Mouse (Mus musculus) limb, embryonic 11.5 days (tissue): ENCODE measurements at regions not wholly inside any gene's neighbourhood (a gene's known extent, or its start where the extent isn't known, plus 50 kb on each side); places are given as distances from the start of the nearest gene placed in this dataset.

Source experiments
- ATAC-seq: fragments of 200-750 bp; cut with Nextera tagmentation; 2 replicates; pipeline ENCODE4 v1.8.0; 2017; ENCODE audit warnings: low read depth; ENCODE audit not compliant: insufficient number of reproducible peaks, low FRiP score, low TSS enrichment
- DNase-seq: peaks from one replicate; pipeline ENCODE4 v3.0.0-alpha.2; 2015; ENCODE audit warnings: low spot score
- H3K27ac ChIP-seq: fragments of 300-500 bp; sonication (generic); replicated peaks from 2 replicates; pipeline ENCODE4 v1.5.1; 2014; ENCODE audit warnings: low read depth, mild to moderate bottlenecking, low read length
- H3K27me3 ChIP-seq: fragments of 300-500 bp; sonication (generic); 2 replicates; pipeline ENCODE4 v1.6.1; 2014; ENCODE audit warnings: mild to moderate bottlenecking, low read length, mixed read lengths; ENCODE audit not compliant: control insufficient read depth, insufficient read depth
- H3K36me3 ChIP-seq: fragments of 300-500 bp; sonication (generic); 2 replicates; pipeline ENCODE4 v1.6.1; 2014; ENCODE audit warnings: mild to moderate bottlenecking, low read length, moderate library complexity, mixed read lengths; ENCODE audit not compliant: control insufficient read depth, insufficient read depth
- H3K4me1 ChIP-seq: fragments of 300-500 bp; sonication (generic); 2 replicates; pipeline ENCODE4 v1.6.1; 2014; ENCODE audit warnings: low read length, mixed read lengths; ENCODE audit not compliant: control insufficient read depth, insufficient read depth
- H3K4me2 ChIP-seq: fragments of 300-500 bp; sonication (generic); 2 replicates; pipeline ENCODE4 v1.6.1; 2014; ENCODE audit warnings: low read depth, mild to moderate bottlenecking, moderate library complexity; ENCODE audit not compliant: severe bottlenecking
- H3K4me3 ChIP-seq: fragments of 300-500 bp; sonication (generic); 2 replicates; pipeline ENCODE4 v1.5.1; 2014; ENCODE audit warnings: low read depth, low read length
- H3K9ac ChIP-seq: fragments of 300-500 bp; sonication (generic); 2 replicates; pipeline ENCODE4 v1.6.1; 2014; ENCODE audit warnings: mild to moderate bottlenecking, low read length
- H3K9me3 ChIP-seq: fragments of 300-500 bp; sonication (generic); 2 replicates; pipeline ENCODE4 v1.6.1; 2016; ENCODE audit warnings: low read length; ENCODE audit not compliant: control insufficient read depth
- WGBS: fragments of 180-500 bp; shearing (Covaris S2); extraction: QIAGEN DNeasy Blood & Tissue Kit; methylation state at CpG from one replicate; pipeline ENCODE4 v1.1.7; 2014; 5-methylcytosine and 5-hydroxymethylcytosine counted together

DNA sequence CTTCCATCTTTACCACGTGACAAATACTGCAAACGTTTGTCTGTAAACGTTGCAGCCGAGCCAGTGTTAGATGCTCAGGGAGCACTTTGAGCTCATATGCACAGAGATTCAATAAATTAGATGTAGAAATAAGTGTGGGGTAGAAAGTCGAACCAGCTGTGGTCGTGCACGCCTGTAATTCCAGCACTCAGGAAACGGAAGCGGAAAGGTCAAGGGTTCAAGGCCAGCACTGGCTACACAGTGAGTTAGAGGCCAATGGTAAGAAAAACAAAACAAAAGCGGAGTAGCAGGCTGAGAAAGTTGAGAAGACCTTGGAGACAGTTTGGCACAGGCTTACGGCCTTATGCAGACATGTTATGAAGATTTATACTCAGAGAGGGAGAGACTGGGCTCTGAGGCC, 133.6 kb upstream of the Rxylt1 start:
- H3K9me3 ChIP-seq = no peaks in the 10 kb centered on the region
- H3K4me3 ChIP-seq = no peak overlapping the region
- no peak overlapping the region for H3K9ac ChIP-seq
- DNase-seq (peak; percentile 64), ATAC-seq (0 out of 2 replicates have a peak, but pooled peaks have one; percentile 56)
- no peaks in the 10 kb centered on the region for H3K36me3 ChIP-seq
- H3K4me1 ChIP-seq = 0 out of 2 replicates have a peak, but pooled peaks cover 3% of the 10 kb centered on the region
- H3K4me2 ChIP-seq = no peak overlapping the region
- H3K27me3 ChIP-seq = no peaks in the 10 kb centered on the region
- WGBS = 31% methylated on average over 11 of the region's 11 CpGs
- H3K27ac ChIP-seq = no peak overlapping the region

DNA sequence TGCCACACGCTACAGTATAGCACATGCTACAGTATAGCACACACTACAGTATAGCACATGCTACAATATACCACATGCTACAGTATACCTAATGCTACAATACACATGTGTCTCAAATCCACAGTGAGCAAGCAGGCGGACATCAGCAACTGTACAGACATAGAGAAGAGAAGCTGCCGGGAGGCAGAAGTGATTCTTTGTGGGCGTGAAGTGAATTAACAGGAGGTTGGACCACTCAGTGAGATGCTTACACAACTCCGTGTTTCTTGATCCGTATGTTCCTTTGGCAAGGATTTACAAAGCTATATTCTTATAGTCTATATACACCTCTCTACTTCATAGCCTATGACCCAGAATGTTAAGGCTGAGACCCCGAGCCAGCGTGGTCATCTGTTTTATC, 128.5 kb upstream of the Rxylt1 start:
- ATAC-seq (no peak), DNase-seq (no peak)
- Histone ChIP-seq H3K9me3 (no peaks in the 10 kb centered on the region), H3K27me3 (no peaks in the 10 kb centered on the region), H3K9ac (no peak overlapping the region), H3K27ac (no peak overlapping the region), H3K4me1 (0 out of 2 replicates have a peak, but pooled peaks cover 1% of the 10 kb centered on the region), H3K4me2 (no peak overlapping the region), H3K4me3 (no peak overlapping the region), H3K36me3 (no peaks in the 10 kb centered on the region)
- 94% methylated on average over 8 of the region's 8 CpGs for WGBS

DNA sequence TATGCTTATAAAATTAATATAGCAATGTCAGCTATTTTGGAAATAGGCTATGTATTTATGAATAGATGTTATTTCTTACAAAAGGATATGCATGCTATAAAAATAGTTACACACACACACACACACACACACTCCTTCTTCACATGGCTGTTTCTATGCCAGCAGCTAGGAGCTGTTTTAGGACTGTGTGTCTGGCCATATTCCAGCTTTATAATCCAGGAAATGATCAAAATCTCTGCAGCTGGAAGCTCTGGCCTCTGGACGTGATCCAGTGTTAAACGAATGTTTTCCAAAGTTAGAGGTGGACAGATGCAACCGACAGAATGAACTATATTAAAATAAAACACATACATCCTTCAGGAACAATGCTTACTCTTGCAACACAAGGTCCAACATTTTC, 125.9 kb upstream of the Rxylt1 start:
- Histone ChIP-seq H3K4me3 (no peak overlapping the region), H3K27me3 (no peaks in the 10 kb centered on the region), H3K36me3 (no peaks in the 10 kb centered on the region), H3K9me3 (no peaks in the 10 kb centered on the region), H3K9ac (no peak overlapping the region), H3K4me2 (no peak overlapping the region), H3K4me1 (no peaks in the 10 kb centered on the region), H3K27ac (no peak overlapping the region)
- ATAC-seq (no peak), DNase-seq (no peak)
- WGBS = 80% methylated on average over 3 of the region's 3 CpGs

DNA sequence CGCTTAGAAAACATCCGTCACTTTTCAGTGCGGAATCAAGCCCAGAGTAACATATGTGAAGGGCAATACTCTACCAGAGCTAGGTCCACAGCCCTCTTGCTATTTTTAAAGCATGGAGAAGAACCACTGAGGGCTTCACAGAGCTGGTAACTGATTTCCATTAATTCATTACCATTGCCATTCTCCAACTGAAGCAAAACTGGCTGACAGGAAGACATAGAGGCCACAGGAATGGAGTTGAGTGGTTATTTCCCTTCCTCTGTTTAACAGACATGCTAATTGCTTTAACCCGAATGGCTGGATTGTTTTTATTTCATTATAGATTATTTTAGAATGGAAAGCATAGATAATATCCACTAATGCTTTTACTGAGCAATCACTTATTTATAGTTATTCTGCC, 120.4 kb upstream of the Rxylt1 start:
- Histone ChIP-seq H3K36me3 (no peaks in the 10 kb centered on the region), H3K9ac (no peak overlapping the region), H3K4me1 (no peaks in the 10 kb centered on the region), H3K4me3 (no peak overlapping the region), H3K27me3 (no peaks in the 10 kb centered on the region), H3K4me2 (no peak overlapping the region), H3K9me3 (no peaks in the 10 kb centered on the region), H3K27ac (no peak overlapping the region)
- DNase-seq (no peak), ATAC-seq (no peak)
- whole genome bisulfite sequencing = 74% methylated on average over 4 of the region's 4 CpGs

DNA sequence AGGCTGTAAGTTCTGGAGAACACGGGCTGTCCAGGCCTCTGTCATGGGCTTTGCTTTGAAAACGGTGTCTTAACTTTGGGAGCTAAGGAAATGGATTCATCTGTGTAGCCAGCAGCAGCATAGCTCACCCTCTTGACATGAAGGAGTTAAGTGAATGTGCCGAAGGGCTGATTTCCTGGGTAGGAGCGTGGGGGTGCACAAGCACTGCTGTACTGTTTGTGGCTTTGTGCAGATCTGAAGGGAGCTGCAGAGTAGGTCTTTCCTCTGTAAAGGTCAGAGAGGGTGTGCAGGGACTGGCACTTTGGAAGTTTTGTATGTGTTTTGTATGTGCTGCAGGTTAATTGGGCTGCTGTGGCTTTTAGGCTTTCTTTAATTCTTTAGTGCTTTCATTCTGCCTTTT, 102.6 kb upstream of the Rxylt1 start:
- ATAC-seq (no peak), DNase-seq (no peak)
- WGBS = 54% methylated on average over 4 of the region's 4 CpGs

DNA sequence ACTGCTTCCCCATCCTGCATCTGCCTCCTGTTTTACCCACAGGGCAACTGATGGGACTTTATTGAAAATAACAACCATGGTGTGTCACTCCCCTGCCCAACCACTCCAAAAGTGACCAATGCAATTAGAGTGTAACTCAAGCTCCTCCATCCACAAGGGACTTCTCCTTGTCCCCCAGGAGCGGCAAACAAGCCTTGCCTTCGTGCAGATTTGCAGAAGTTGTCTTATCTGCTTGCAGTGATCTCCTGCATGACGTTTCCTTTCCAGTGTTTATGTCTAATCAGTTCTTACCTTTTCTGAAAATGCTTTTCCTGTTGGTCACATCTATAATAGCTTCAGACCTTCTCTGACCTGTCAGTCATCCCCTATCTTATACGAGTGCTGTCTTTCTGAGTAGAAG, 100.5 kb upstream of the Rxylt1 start:
- 85% methylated on average over 4 of the region's 4 CpGs for WGBS

More for the DNA sequence above, 102.6 kb upstream of the Rxylt1 start:
- Histone ChIP-seq H3K27ac (no peak overlapping the region), H3K4me3 (no peak overlapping the region), H3K4me2 (no peak overlapping the region), H3K9me3 (no peaks in the 10 kb centered on the region), H3K27me3 (no peaks in the 10 kb centered on the region), H3K9ac (no peak overlapping the region), H3K4me1 (no peaks in the 10 kb centered on the region), H3K36me3 (no peaks in the 10 kb centered on the region)

DNA sequence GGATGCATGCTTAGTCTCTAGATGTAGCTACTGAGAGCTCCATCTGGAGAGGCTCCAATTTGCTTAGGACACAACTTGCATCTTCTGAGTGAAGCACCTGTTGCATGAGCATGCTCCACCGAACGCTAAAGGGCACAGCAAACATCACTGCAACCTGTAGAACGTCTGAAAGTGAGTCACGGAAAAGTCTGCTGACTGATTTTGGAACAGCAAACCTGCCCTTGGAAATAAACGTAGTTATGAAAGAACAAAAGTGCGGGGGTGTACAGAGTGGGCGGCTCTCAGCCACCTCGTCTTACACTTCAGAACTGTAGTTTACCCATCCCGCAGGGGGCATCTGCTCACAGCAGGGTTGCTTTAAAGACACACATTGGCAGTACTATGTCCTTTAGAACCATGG, 97.0 kb upstream of the Rxylt1 start:
- no peak overlapping the region for H3K9ac ChIP-seq
- no peaks in the 10 kb centered on the region for H3K27me3 ChIP-seq
- H3K4me3 ChIP-seq = no peak overlapping the region
- H3K9me3 ChIP-seq = no peaks in the 10 kb centered on the region
- no peaks in the 10 kb centered on the region for H3K4me1 ChIP-seq
- H3K27ac ChIP-seq = no peak overlapping the region
- H3K36me3 ChIP-seq = no peaks in the 10 kb centered on the region
- WGBS = 85% methylated on average over 9 of the region's 9 CpGs
- ATAC-seq = no peak
- no peak overlapping the region for H3K4me2 ChIP-seq
- DNase-seq = no peak

More for the DNA sequence above, 100.5 kb upstream of the Rxylt1 start:
- no peaks in the 10 kb centered on the region for H3K4me1 ChIP-seq
- no peaks in the 10 kb centered on the region for H3K9me3 ChIP-seq
- no peak for ATAC-seq
- no peak for DNase-seq
- H3K27ac ChIP-seq = no peak overlapping the region
- H3K27me3 ChIP-seq = no peaks in the 10 kb centered on the region
- no peak overlapping the region for H3K4me2 ChIP-seq
- H3K36me3 ChIP-seq = no peaks in the 10 kb centered on the region
- H3K4me3 ChIP-seq = no peak overlapping the region
- no peak overlapping the region for H3K9ac ChIP-seq

DNA sequence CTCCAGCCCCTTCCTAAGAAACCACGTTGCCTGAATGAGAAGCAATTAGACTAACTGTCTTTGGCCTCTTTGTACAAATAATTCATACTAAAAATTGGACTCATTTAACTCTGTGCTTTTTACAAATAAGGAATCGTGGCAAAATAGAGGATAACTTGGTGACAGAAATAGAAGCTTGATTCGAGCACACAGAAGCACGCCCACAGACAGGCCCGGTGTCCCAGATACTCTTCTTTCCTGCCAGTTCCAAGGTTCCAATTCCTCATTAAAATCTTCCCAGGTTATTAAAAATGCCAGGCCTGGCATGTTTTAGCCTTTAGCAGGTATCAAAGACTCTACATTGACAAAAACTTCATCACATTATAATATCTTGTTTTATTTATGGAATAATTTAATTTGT, 96.2 kb upstream of the Rxylt1 start:
- Histone ChIP-seq H3K4me3 (no peak overlapping the region), H3K27ac (no peak overlapping the region), H3K9me3 (no peaks in the 10 kb centered on the region), H3K27me3 (no peaks in the 10 kb centered on the region), H3K9ac (no peak overlapping the region), H3K36me3 (no peaks in the 10 kb centered on the region), H3K4me1 (no peaks in the 10 kb centered on the region), H3K4me2 (no peak overlapping the region)
- ATAC-seq (no peak), DNase-seq (no peak)
- WGBS = 90% methylated on average over 5 of the region's 5 CpGs

DNA sequence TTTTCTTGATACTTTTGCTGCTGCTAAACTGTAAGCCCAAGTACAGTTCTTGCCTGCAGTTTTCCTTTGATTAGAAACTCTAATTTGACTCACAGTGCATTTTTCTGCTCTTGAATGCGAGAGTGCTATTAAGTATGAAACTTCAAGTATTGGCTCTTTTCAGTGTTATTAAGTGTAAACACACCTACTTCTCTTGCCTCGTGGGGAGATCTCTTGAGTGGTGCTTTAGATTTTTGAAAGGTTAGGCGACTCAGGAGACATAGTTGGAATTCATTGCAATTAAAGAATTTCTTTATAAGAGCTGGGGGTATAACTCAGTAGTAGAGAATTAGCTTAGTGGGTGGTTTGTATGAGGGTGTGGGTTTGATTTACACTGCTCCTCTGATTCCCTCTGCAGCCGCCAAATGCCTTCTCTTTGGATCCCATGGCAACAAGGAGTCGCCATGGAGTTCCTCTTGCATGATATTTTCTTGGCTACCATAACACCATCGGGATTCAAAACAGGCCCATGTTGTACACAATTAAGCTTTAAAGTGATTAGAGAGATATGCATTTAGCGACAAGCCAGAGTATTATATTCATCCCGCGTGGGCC, 88.1 kb upstream of the Rxylt1 start:
- Histone ChIP-seq H3K36me3 (no peaks in the 10 kb centered on the region), H3K27ac (no peak overlapping the region), H3K4me1 (no peaks in the 10 kb centered on the region), H3K27me3 (no peaks in the 10 kb centered on the region), H3K9me3 (no peaks in the 10 kb centered on the region), H3K4me2 (no peak overlapping the region), H3K9ac (no peak overlapping the region), H3K4me3 (no peak overlapping the region)
- DNase-seq (no peak), ATAC-seq (no peak)
- 92% methylated on average over 9 of the region's 9 CpGs for WGBS
